Mouse (Mus musculus): Measurements from ENCODE around the gene Ift22. TPM values are rescaled to one million over a fixed set of nuclear protein-coding genes. Genes with fewer than 3 reads are reported as not detected.

Ift22 gene
- total RNA-seq (2021), result 31.3 and 35.6 TPM in 2 replicates
- long read RNA-seq, transcript Ift22-205 (5 exons, 3,071 nt), result major isoform, 10 of 15 reads
- long read RNA-seq, partial matches to known transcripts, result 1 of 15 reads
- long read RNA-seq, other reads (novel, unspliced or antisense), result 4 of 15 reads

- DNase-seq, result peak; percentile 94
Observed at GRCm38 (mm10) chr5:136907991-136908857, at the start of gene Ift22. Gene Ift22 (plus strand): TSS chr5:136908150.

DNA sequence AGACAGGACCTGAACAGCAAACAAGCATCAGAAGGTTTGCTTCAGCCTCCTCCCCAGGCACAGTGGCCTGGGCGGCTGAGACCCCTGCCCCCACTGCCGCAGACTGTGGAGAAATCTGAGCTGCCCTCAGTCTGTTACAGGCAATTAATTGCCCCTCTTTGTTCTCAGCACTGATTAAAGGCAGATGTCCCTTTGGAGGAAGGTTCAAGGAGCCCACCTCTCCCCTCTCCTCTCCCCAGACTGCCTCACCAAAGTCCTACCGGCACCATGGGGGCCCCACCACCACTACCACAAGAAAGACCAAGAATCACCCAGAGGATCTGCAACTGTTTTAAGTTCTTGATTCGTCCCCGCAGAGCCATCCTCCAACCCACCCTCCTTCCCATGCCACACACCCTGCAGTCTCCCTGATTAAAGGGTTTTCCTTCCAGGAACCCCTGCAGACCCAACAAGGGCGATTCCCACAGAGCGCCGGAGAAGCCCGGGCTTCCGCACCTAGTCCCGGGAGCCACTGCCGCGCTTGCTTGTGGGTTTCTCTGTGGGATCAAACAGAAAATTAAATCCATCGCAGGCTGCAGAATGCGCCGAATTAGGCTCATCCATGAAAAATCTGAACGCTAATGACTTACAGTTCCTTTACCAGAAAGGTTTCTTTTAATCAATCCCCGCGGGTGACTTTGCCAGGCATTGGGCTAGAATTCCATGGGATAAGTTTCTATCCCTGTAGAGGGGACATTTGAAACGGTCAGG, 46.6 kb upstream of the Ift22 start:
- no peak for DNase-seq

DNA sequence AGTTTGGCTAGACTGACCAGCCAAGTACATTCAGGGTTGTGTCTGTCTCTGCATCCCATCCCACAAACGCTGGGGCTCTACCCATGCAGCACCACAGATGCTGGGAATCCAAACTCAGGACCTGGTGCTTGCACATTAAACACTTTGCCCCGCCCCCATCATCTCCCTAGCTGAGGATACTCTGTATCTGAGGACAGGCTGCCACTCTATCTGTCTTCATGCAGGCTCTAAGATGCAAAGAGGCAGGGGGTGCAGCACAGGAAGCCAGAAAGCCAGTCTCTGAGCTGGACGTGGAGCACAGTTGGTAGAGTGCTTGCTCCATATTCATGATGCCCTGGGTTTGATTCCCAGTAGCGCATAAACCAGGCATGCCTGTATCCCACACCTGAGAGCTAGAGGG, 45.1 kb upstream of the Ift22 start:
- no peak for DNase-seq

DNA sequence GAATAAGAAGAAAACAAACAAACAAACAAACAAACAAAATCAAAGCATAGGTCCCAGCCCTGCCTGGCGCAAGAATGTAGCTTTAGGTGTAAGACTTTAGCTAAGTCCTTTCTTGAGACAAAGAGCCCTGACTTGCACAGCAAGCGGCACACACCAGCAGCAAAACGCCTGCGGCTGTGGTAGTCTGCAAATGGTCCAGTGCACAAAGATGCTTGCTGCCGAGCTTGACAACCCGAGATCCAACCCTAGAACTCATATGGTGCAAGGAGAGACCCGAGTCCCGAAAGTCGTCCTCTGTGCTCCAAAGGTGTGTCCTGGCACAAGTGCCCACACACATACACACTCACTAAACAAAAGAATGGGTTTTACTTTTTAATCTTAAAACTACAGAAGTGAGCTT, 44.7 kb upstream of the Ift22 start:
- DNase-seq, result no peak

- no peak for DNase-seq
Observed at GRCm38 (mm10) chr5:136863961-136864674, 43.8 kb upstream of the Ift22 start.

- no peak for DNase-seq
Observed at GRCm38 (mm10) chr5:136867706-136868105, 40.2 kb upstream of the Ift22 start.

GRCm38 (mm10) chr5:136869451-136870114, 38.4 kb upstream of the Ift22 start:
- no peak for DNase-seq

DNA sequence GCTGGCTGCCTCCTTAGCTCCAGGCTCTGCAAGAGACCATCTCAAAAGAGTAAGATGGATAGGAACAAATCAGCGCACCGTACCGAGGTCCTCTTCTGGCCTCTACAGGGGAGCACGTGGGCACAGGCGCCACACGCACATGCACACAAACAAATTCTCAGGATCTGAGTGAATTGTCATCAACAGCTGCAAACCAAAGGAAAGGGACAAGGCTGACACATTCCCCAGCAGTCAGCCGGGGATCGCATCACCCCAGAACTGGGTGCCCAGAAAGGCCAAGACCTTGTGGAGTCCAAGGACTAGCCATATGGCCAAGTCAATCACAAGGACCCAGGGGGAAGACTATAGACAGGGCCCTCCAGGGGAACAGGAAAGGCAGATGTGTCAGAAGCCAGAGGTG, 35.5 kb upstream of the Ift22 start:
- no peak for DNase-seq

DNA sequence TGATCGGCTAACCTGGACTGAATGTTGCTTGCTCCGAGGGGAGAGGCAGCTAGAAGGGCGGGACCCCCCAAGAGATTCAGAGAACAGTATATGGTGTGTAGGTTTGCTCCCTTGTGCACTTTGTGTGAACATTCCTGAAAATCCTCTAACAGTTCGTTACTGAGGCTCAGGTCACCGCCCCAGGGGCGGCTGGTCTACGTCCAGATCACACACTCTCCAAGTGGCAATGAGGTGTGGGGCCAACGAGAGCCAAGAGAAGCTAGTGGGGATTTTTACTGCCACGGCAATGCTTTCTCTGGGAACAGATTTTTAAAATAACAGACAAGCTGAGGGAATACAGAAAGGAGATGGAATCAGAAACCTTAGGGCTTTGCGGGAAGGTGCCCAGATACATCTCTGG, 33.7 kb upstream of the Ift22 start:
- no peak for DNase-seq

DNA sequence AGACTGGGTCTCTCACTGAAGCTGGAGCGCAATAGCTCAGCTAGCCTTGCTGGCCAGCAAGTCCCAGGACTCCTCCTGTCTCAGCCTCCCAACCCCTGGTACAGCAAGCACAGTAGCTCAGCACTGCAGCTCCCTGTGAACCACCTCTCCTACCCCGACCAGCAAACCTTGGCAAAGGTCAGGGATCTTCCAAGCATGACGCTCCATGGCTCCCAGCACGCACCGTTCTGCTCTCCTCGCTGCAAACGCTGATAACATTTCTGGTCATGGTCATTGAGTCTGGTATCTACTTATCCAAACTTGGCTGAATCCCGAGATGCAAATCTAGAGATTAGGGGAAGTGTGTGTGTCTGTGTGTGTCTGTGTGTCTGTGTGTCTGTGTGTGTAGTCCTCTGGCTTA, 27.8 kb upstream of the Ift22 start:
- no peak for DNase-seq

GRCm38 (mm10) chr5:136881380-136882009, 26.5 kb upstream of the Ift22 start:
- peak; percentile 80 for DNase-seq

DNA sequence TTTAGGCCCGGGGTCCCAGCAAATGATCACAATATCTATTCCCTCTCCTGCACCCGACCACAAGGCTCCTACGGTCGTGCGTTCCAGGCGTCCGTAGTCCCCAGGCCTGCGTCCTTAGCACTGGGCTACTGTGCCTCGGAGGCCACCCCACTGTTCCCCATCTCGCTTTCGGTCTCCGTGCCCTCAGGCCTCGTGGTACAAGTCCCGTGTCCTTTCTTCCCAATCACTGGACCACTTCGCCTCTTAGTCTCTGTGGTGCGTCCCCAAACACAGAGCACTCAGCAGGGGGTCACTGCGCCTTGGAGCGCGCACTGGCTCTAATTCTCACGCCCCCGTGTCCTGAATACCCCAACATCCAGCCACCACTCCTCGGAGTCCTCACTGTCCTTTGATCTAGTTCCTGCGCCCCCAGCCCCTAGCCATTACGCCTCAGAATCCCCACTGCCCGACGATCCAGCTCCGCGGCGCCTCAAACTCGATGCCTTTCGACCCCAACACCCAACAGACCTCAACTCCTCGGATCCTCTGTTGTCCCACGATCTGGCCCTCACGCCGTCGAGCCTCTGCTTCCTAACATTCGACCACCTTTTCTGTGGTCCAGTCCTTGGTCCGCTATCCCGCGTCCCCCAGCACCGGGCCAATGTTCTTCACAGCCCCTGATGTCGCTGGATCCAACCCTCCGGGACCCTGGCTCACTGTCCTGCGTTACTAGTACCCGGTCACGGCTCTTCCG, 25.7 kb upstream of the Ift22 start:
- DNase-seq, result no peak

DNA sequence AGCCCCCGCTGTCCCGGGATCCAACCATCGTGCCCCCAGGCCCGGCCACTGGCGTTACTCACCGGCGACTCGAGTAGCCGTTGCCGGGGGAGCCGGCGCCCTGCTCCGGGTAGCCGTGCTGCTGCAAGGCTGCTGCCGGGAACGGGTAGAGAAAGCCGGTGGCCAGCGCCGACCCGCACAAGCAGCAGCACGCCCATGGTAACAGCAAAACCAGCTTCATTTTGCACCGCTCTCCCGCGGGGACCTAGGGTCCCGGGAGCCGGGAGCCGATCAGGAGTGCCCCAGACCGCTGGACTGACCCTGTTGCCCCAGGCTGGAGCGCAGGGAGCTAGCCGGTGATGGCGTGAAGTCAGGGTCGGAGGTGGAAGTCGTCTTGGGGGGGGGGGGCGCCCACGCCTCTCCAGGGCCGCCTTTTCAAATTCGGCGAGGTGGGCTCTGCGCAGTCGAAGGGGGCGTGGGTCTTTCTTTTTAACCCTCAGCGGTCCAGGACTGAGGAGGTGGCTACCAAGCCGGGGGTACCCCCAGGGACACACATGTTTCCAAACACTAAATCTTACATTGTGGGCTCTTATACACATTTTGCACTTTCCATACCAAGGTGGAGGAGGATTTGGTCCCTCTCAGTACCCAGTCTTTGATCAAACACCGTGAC, 25.0 kb upstream of the Ift22 start, which contains the start of gene Col26a1:
Col26a1 (minus strand) TSS at position 422 of the 652 bp plus-strand sequence.
- DNase-seq, result peak; percentile 25

DNA sequence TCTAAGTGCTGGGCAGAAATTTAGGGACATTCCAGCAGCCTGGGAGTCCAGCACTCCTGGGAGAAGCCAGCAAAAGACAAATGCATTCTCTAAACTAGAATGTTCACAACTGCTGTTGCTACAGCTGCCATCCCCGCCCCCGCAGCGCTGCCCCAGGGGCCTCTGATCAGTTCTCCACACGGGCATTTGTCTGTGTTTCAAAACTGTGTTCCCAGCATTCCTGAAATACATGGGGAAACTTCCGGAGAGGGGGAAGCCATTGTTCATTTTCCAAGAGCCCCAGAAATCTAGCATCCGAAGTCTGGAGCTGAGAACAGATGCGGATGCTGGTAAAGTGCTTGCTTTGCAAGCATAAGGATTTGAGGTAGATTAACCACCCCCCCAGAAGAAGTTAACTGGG, 21.0 kb upstream of the Ift22 start:
- no peak for DNase-seq

- DNase-seq, result no peak
Observed at GRCm38 (mm10) chr5:136888539-136889355, 19.2 kb upstream of the Ift22 start.

DNA sequence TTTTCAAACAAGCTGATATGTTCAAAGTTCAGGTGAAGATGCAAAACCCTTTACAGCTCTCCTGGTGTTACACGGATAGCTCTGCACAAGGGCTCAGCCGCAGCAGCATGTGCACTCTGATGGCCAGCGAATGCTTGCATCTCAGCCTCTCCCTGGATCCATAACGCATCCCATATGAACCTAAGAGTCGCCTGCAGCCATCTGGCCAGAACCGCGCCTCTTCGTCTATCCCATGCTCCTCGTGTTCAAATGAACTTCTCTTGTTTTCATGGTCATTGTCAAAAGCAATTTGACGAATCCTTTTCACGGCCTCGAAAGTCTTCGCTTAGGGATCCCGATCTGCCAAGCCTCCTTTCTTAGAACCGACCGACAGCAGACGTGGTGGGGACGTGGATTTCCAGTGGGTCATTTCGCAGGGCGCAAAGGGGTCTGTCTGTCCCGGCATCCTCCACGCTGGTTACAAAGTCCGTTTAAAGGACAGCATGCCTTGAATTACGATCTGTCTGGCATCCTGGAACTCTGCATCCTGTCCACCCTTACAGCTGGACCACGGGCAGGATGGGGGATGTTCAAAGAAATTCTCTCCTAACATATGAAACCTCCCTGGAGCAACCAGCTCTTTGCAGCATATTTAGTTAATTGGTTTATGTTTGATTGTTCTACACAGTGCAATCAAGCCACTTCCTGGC, 13.0 kb upstream of the Ift22 start:
- DNase-seq, result no peak

GRCm38 (mm10) chr5:136895529-136895963, 12.4 kb upstream of the Ift22 start:
- DNase-seq, result no peak

DNA sequence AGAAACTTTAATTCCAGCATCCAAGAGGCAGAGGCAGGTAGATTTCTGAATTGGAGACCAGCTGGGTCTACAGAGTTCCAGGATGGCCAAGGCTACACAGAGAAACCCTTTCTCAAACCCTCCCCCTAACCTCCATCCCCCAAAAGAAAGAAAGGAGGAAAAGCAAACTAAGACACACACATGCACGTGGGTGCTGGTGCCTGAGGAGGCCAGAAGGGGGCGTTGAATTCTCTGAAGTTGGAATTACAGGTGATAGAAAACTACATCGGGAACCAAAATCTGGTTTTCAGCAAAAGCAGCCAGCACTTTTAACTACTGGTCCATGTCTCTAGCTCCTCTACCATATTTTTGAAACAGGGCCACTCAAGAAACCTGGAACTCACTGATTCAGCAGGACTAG, 3.3 kb upstream of the Ift22 start:
- no peak for DNase-seq

GRCm38 (mm10) chr5:136905630-136906029, 2.3 kb upstream of the Ift22 start:
- DNase-seq, result no peak
